Mouse (Mus musculus): ENCODE measurements around the gene Ttc8.

GRCm38 (mm10) chr12:98981081-98981480 lies 60.7 kb downstream of the Ttc8 start:
- TF ChIP-seq CTCF (IDR thresholded peaks at IDR 0.05; ENCODE audit: low read depth, low read length) (no peak), POLR2A (IDR thresholded peaks at IDR 0.05; ENCODE audit: borderline replicate concordance, low read depth, low read length) (no peak)
